Mouse (Mus musculus) midbrain, postnatal 0 days (tissue): ENCODE measurements at regions not wholly inside any gene's neighbourhood (a gene's known extent, or its start where the extent isn't known, plus 50 kb on each side); places are given as distances from the start of the nearest gene placed in this dataset.

Experiments
- ATAC-seq: fragments of 200-750 bp; cut with Nextera tagmentation; 2 replicates; pipeline ENCODE4 v1.8.0; 2017; ENCODE audit warnings: moderate number of reproducible peaks, mild to moderate bottlenecking, moderate TSS enrichment, moderate library complexity; ENCODE audit not compliant: low FRiP score
- DNase-seq: peaks from one replicate; pipeline ENCODE4 v3.0.0-alpha.2; 2015; ENCODE audit warnings: low spot score
- H3K27ac ChIP-seq: fragments of 300-500 bp; sonication (generic); 2 replicates; pipeline ENCODE4 v1.5.1; 2014; ENCODE audit warnings: low read depth, mild to moderate bottlenecking, low read length, mixed read lengths
- H3K27me3 ChIP-seq: fragments of 300-500 bp; sonication (generic); 2 replicates; pipeline ENCODE4 v1.6.1; 2014; ENCODE audit warnings: low read length, control low read depth, mixed read lengths; ENCODE audit not compliant: insufficient read depth
- H3K36me3 ChIP-seq: fragments of 300-500 bp; sonication (generic); 2 replicates; pipeline ENCODE4 v1.6.1; 2014; ENCODE audit warnings: low read length, control low read depth, mixed read lengths; ENCODE audit not compliant: insufficient read depth
- H3K4me1 ChIP-seq: fragments of 300-500 bp; sonication (generic); 2 replicates; pipeline ENCODE4 v1.6.1; 2014; ENCODE audit warnings: mild to moderate bottlenecking, control low read depth, antibody characterized with exemption, low read length, mixed read lengths; ENCODE audit not compliant: insufficient read depth
- H3K4me2 ChIP-seq: fragments of 300-500 bp; sonication (generic); 2 replicates; pipeline ENCODE4 v1.6.1; 2014; ENCODE audit warnings: low read depth, mild to moderate bottlenecking, low read length, mixed read lengths; ENCODE audit not compliant: poor library complexity, severe bottlenecking
- H3K4me3 ChIP-seq: fragments of 300-500 bp; sonication (generic); 2 replicates; pipeline ENCODE4 v1.5.1; 2014; ENCODE audit warnings: low read depth, mild to moderate bottlenecking, low read length, moderate library complexity
- H3K9ac ChIP-seq: fragments of 300-500 bp; sonication (generic); replicated peaks from 2 replicates; pipeline ENCODE4 v1.6.1; 2014; ENCODE audit warnings: mild to moderate bottlenecking, low read length, moderate library complexity, mixed read lengths; ENCODE audit not compliant: poor library complexity, severe bottlenecking
- H3K9me3 ChIP-seq: fragments of 300-500 bp; sonication (generic); 2 replicates; pipeline ENCODE4 v1.6.1; 2016; ENCODE audit warnings: low read length, control low read depth
- CTCF ChIP-seq: IDR thresholded peaks from 2 replicates; pipeline ENCODE4 v1.5.1; 2016; ENCODE audit warnings: antibody characterized with exemption, mild to moderate bottlenecking
- WGBS: fragments of 180-500 bp; shearing (Covaris S2); extraction: QIAGEN DNeasy Blood & Tissue Kit; methylation state at CpG from one replicate; pipeline ENCODE4 v1.1.7; 2014; 5-methylcytosine and 5-hydroxymethylcytosine counted together

- ATAC-seq (no peak), DNase-seq (peak; percentile 57)
- Histone ChIP-seq H3K27me3 (no peaks in the 10 kb centered on the region), H3K4me1 (no peaks in the 10 kb centered on the region), H3K27ac (no peak overlapping the region), H3K4me3 (no peak overlapping the region), H3K9ac (no peak overlapping the region), H3K36me3 (no peaks in the 10 kb centered on the region), H3K9me3 (no peaks in the 10 kb centered on the region), H3K4me2 (no peak overlapping the region)
- TF ChIP-seq CTCF = no peak
- WGBS = 74% methylated on average over 12 of the region's 12 CpGs
These were observed 58.1 kb upstream of the Cdkn2b start for GRCm38 (mm10) chr4:89368850-89369524.

DNA sequence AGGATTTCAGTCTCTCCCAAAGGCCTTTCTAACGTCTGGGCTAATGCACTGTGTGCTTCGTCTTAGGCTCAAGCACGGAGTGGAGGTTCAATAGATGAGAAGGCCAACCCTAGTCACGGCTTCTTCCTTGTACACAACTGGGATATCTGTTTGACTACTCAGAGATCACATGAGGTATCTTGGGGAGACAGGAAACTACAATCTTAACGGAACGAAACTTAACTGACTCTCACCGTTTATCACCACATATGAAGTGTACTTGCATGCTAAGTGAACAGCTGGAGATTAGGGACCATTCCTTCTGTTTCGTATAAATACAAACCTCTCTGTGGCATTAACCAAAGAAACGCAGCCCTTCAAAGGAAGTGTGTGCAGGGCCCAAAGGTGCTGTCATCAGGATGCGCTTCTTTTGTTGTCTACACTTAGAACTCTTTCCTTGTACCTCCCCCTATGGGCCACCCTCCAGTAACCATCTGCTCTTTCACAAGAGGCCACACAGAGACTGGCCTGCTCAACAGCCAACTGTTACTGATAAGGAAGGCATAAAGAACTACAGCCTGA, 55.8 kb upstream of the Cdkn2b start:
- no peak overlapping the region for H3K9ac ChIP-seq
- DNase-seq = peak; percentile 4
- H3K4me3 ChIP-seq = no peak overlapping the region
- no peak overlapping the region for H3K27ac ChIP-seq
- H3K4me1 ChIP-seq = no peaks in the 10 kb centered on the region
- H3K9me3 ChIP-seq = no peaks in the 10 kb centered on the region
- 56% methylated on average over 10 of the region's 10 CpGs for WGBS
- H3K36me3 ChIP-seq = no peaks in the 10 kb centered on the region
- no peak for ATAC-seq
- TF ChIP-seq CTCF = no peak
- H3K27me3 ChIP-seq = no peaks in the 10 kb centered on the region
- H3K4me2 ChIP-seq = no peak overlapping the region

GRCm38 (mm10) chr4:89365875-89366274, 55.0 kb upstream of the Cdkn2b start:
- no peak for TF ChIP-seq CTCF
- Histone ChIP-seq H3K27me3 (no peaks in the 10 kb centered on the region), H3K4me1 (no peaks in the 10 kb centered on the region), H3K9me3 (no peaks in the 10 kb centered on the region), H3K4me2 (no peak overlapping the region), H3K36me3 (no peaks in the 10 kb centered on the region), H3K4me3 (no peak overlapping the region), H3K27ac (no peak overlapping the region), H3K9ac (no peak overlapping the region)
- 29% methylated on average over 5 of the region's 5 CpGs for WGBS
- DNase-seq (no peak), ATAC-seq (no peak)

DNA sequence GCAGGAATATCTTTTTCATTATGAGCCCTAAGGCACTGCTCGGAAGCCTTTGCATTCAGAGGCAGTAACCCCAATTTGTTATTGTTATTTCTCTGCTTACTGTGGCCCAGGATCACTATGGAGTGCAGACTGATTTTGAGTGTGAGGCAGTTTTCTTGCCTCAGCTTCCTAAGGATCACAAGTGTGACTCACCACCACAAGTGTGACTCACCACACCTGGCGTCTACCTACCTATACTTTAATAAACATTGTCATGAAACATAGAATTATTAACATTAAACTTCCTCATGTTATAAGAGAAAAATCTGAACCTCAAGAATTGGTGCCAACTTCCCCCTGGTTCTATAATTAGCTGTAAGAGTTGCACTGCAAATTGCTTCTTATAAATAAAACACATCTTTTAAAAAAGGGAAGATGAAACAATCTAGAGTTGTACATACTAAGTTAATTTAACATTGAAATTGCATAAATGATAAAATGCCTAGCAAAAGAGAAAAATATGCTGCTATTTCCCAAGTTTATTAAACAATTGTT, 52.4 kb upstream of the Cdkn2b start:
- Histone ChIP-seq H3K4me3 (no peak overlapping the region), H3K27me3 (no peaks in the 10 kb centered on the region), H3K4me1 (no peaks in the 10 kb centered on the region), H3K36me3 (no peaks in the 10 kb centered on the region), H3K9ac (no peak overlapping the region), H3K27ac (no peak overlapping the region), H3K9me3 (no peaks in the 10 kb centered on the region), H3K4me2 (no peak overlapping the region)
- DNase-seq = no peak
- no peak for ATAC-seq
- TF ChIP-seq CTCF = no peak
- 75% methylated on average over 2 of the region's 2 CpGs for WGBS

DNA sequence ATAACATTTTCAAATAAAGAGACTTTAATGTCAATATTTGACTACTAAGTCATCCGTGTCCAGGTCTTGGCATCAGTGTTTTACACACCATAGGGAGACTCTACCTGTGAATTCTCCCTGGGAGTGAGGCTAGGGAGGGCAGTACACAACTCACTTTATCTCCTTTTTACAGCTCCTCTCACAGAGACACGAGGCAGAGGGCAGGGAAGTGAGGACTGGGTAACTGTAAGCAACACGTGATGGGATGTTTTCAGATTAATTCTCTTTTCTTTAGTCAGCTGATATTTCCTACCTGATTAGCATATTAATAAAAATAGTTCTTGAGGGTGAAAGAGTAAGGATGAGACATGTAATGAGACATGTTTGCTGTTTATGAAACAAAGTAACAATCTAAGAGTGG, 51.8 kb upstream of the Cdkn2b start:
- Histone ChIP-seq H3K4me2 (no peak overlapping the region), H3K27ac (no peak overlapping the region), H3K4me3 (no peak overlapping the region), H3K36me3 (no peaks in the 10 kb centered on the region), H3K9ac (no peak overlapping the region), H3K4me1 (no peaks in the 10 kb centered on the region), H3K9me3 (no peaks in the 10 kb centered on the region), H3K27me3 (no peaks in the 10 kb centered on the region)
- no peak for TF ChIP-seq CTCF
- 63% methylated on average over 3 of the region's 3 CpGs for WGBS
- DNase-seq (no peak), ATAC-seq (no peak)

- no peak overlapping the region for H3K4me2 ChIP-seq
- ATAC-seq (no peak), DNase-seq (no peak)
- H3K9ac ChIP-seq = no peak overlapping the region
- H3K9me3 ChIP-seq = no peaks in the 10 kb centered on the region
- no peak overlapping the region for H3K4me3 ChIP-seq
- 94% methylated on average over 7 of the region's 7 CpGs for WGBS
- H3K36me3 ChIP-seq = no peaks in the 10 kb centered on the region
- no peak for TF ChIP-seq CTCF
- no peaks in the 10 kb centered on the region for H3K4me1 ChIP-seq
- H3K27me3 ChIP-seq = no peaks in the 10 kb centered on the region
- H3K27ac ChIP-seq = no peak overlapping the region
These were observed 50.5 kb upstream of the Cdkn2b start for GRCm38 (mm10) chr4:89361316-89361715.
